Mouse (Mus musculus): ENCODE measurements around the gene Dock6. TPM values are rescaled to one million over a fixed set of nuclear protein-coding genes. Genes with fewer than 3 reads are reported as not detected.
A peak's percentile ranks its signal among the peaks of the same experiment; 100 is the strongest.

Gene Dock6
- polyA plus RNA-seq, 1 experiment: 42.3 TPM

- TF ChIP-seq CTCF (IDR thresholded peaks at IDR 0.05; ENCODE audit: extremely low read depth, insufficient read depth, low read length) (no peak), POLR2A (IDR thresholded peaks at IDR 0.05; ENCODE audit: extremely low read depth, insufficient read depth, low read length) (no peak)
- H3K4me1 ChIP-seq (ENCODE audit: control insufficient read depth, insufficient read depth, low read length): no peaks in the 10 kb centered on the region
- no peak overlapping the region for H3K4me3 ChIP-seq (ENCODE audit: insufficient read depth, low read length)
- H3K27ac ChIP-seq (ENCODE audit: insufficient read depth, low read length): no peak overlapping the region
These were observed 2.5 kb downstream of the Dock6 start for GRCm38 (mm10) chr9:21849691-21850677.

- Histone ChIP-seq H3K27ac (ENCODE audit: insufficient read depth, low read length) (peak overlapping the region; percentile 17), H3K4me3 (ENCODE audit: insufficient read depth, low read length) (no peak overlapping the region)
- no peak for TF ChIP-seq CTCF (IDR thresholded peaks at IDR 0.05; ENCODE audit: extremely low read depth, insufficient read depth, low read length)
- no peak for TF ChIP-seq POLR2A (IDR thresholded peaks at IDR 0.05; ENCODE audit: extremely low read depth, insufficient read depth, low read length)
These were observed 4.5 kb downstream of the Dock6 start for GRCm38 (mm10) chr9:21847926-21848325.

GRCm38 (mm10) chr9:21847425-21847824 lies 5.0 kb downstream of the Dock6 start:
- H3K4me1 ChIP-seq (ENCODE audit: control insufficient read depth, insufficient read depth, low read length): no peaks in the 10 kb centered on the region
- TF ChIP-seq CTCF (IDR thresholded peaks at IDR 0.05; ENCODE audit: extremely low read depth, insufficient read depth, low read length): no peak
- no peak for TF ChIP-seq POLR2A (IDR thresholded peaks at IDR 0.05; ENCODE audit: extremely low read depth, insufficient read depth, low read length)
- no peak overlapping the region for H3K4me3 ChIP-seq (ENCODE audit: insufficient read depth, low read length)
- peak overlapping the region; percentile 17 for H3K27ac ChIP-seq (ENCODE audit: insufficient read depth, low read length)

More at GRCm38 (mm10) chr9:21847926-21848325, 4.5 kb downstream of the Dock6 start:
- H3K4me1 ChIP-seq (ENCODE audit: control insufficient read depth, insufficient read depth, low read length): no peaks in the 10 kb centered on the region

GRCm38 (mm10) chr9:21846755-21847341 lies 5.6 kb downstream of the Dock6 start:
- Histone ChIP-seq H3K27ac (ENCODE audit: insufficient read depth, low read length) (peak overlapping the region; percentile 54), H3K4me3 (ENCODE audit: insufficient read depth, low read length) (no peak overlapping the region), H3K4me1 (ENCODE audit: control insufficient read depth, insufficient read depth, low read length) (no peaks in the 10 kb centered on the region)
- TF ChIP-seq CTCF (IDR thresholded peaks at IDR 0.05; ENCODE audit: extremely low read depth, insufficient read depth, low read length): no peak
- no peak for TF ChIP-seq POLR2A (IDR thresholded peaks at IDR 0.05; ENCODE audit: extremely low read depth, insufficient read depth, low read length)

- Histone ChIP-seq H3K27ac (ENCODE audit: insufficient read depth, low read length) (no peak overlapping the region), H3K4me1 (ENCODE audit: control insufficient read depth, insufficient read depth, low read length) (no peaks in the 10 kb centered on the region), H3K4me3 (ENCODE audit: insufficient read depth, low read length) (no peak overlapping the region)
- TF ChIP-seq POLR2A (IDR thresholded peaks at IDR 0.05; ENCODE audit: extremely low read depth, insufficient read depth, low read length) (no peak), CTCF (IDR thresholded peaks at IDR 0.05; ENCODE audit: extremely low read depth, insufficient read depth, low read length) (no peak)
These were observed 6.9 kb downstream of the Dock6 start for GRCm38 (mm10) chr9:21845381-21846080.

GRCm38 (mm10) chr9:21843086-21843485 lies 9.3 kb downstream of the Dock6 start:
- Histone ChIP-seq H3K4me1 (ENCODE audit: control insufficient read depth, insufficient read depth, low read length) (no peaks in the 10 kb centered on the region), H3K4me3 (ENCODE audit: insufficient read depth, low read length) (no peak overlapping the region), H3K27ac (ENCODE audit: insufficient read depth, low read length) (no peak overlapping the region)
- peak; percentile 24; the same call in 1 of the 2 replicates for TF ChIP-seq CTCF (IDR thresholded peaks at IDR 0.05; ENCODE audit: extremely low read depth, insufficient read depth, low read length)
- no peak for TF ChIP-seq POLR2A (IDR thresholded peaks at IDR 0.05; ENCODE audit: extremely low read depth, insufficient read depth, low read length)

- no peak for TF ChIP-seq CTCF (IDR thresholded peaks at IDR 0.05; ENCODE audit: extremely low read depth, insufficient read depth, low read length)
- TF ChIP-seq POLR2A (IDR thresholded peaks at IDR 0.05; ENCODE audit: extremely low read depth, insufficient read depth, low read length): no peak
- Histone ChIP-seq H3K4me1 (ENCODE audit: control insufficient read depth, insufficient read depth, low read length) (no peaks in the 10 kb centered on the region), H3K27ac (ENCODE audit: insufficient read depth, low read length) (no peak overlapping the region), H3K4me3 (ENCODE audit: insufficient read depth, low read length) (no peak overlapping the region)
These were observed 10.0 kb downstream of the Dock6 start for GRCm38 (mm10) chr9:21842391-21842790.

GRCm38 (mm10) chr9:21841340-21841739 lies 11.1 kb downstream of the Dock6 start:
- H3K4me3 ChIP-seq (ENCODE audit: insufficient read depth, low read length): no peak overlapping the region
- H3K4me1 ChIP-seq (ENCODE audit: control insufficient read depth, insufficient read depth, low read length): no peaks in the 10 kb centered on the region
- H3K27ac ChIP-seq (ENCODE audit: insufficient read depth, low read length): no peak overlapping the region
- TF ChIP-seq CTCF (IDR thresholded peaks at IDR 0.05; ENCODE audit: extremely low read depth, insufficient read depth, low read length) (no peak), POLR2A (IDR thresholded peaks at IDR 0.05; ENCODE audit: extremely low read depth, insufficient read depth, low read length) (no peak)

GRCm38 (mm10) chr9:21840115-21840787 lies 12.2 kb downstream of the Dock6 start:
- TF ChIP-seq CTCF (IDR thresholded peaks at IDR 0.05; ENCODE audit: extremely low read depth, insufficient read depth, low read length) (peak; percentile 81), POLR2A (IDR thresholded peaks at IDR 0.05; ENCODE audit: extremely low read depth, insufficient read depth, low read length) (no peak)
- H3K4me1 ChIP-seq (ENCODE audit: control insufficient read depth, insufficient read depth, low read length): no peaks in the 10 kb centered on the region
- H3K4me3 ChIP-seq (ENCODE audit: insufficient read depth, low read length): no peak overlapping the region

More at GRCm38 (mm10) chr9:21840115-21840787, 12.2 kb downstream of the Dock6 start:
- H3K27ac ChIP-seq (ENCODE audit: insufficient read depth, low read length): no peak overlapping the region
